Mouse (Mus musculus): Measurements from ENCODE around the gene Dpp10.

The Dpp10 gene

GRCm38 (mm10) chr1:124044925-124045640, at the start of gene Dpp10:
Gene Dpp10 (minus strand): TSS chr1:124045559.
- in situ Hi-C loops (cut with MboI, MseI): no loop called here

DNA sequence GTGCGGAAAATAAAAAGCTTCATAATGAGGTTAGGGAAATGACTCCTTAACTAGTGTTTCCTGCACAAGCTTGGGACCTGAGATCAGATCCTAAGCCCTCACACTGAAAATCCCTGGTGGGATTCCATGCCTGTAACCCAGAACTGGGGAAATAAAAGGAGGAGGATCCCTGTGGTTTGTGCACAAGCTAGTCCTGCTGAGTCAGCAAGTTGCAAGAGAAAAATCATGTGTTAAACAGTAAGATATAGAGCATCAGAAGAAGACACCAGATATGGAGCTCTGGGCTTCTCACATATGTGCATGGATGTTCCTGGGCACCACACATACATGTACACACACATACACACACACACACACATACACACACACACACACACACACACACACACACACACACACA, 3.2 kb upstream of the Dpp10 start:
- in situ Hi-C loops (cut with MboI, MseI): no loop called here

DNA sequence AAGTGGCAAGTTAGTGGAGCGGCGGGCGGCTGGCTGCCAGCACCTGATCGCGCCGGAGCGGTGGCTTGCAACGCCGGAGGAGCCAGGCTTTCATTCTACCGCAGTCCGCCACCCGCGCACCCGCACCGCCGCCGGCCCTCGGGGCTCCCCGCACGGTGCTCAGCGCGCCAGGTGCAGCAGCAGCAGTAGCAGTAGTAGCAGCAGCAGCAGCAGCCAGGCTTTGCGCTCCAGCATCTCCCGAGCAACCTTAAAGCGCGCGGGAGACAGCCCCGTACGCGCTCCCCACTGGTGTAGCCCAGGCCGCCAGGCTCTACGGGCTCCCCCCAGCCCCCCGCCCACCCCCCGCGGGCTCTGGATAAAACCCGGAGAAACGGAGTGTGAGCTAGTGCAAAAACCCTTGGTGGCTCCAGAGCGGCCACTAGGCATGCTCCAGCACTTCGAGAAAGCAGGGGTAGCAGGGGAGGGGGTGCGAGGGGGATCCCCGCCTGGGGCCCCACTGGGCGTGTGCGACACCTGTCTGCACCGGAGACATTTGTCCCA, 472 bp upstream of the Dpp10 start:
- in situ Hi-C loops (cut with MboI, MseI): no loop called here

- in situ Hi-C loops (cut with MboI, MseI): no loop called here
These were observed 1.2 kb downstream of the Dpp10 start for GRCm38 (mm10) chr1:124044161-124044560.

DNA sequence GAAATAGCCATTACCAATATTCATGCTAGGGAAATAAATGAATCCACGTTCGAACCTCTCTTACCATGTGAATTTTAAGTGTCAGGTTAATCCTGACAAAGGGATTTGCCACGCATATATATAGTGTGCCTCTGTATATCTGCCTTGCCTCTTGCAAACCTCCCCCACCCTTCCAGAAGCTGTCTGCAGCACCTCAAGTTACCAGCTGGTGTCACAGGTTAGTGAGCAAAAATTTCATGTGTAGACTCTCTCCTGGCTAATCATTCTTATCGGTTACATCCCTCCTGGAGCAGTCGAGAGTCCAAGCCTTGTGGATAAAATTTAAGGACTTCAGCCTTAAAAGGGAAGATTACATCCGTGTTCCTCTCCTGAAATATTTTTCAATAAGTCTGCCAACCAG, 1.9 kb downstream of the Dpp10 start:
- in situ Hi-C loops (cut with MboI, MseI): no loop called here

- in situ Hi-C loops (cut with MboI, MseI): no loop called here
These were observed 3.8 kb downstream of the Dpp10 start for GRCm38 (mm10) chr1:124041559-124041958.

DNA sequence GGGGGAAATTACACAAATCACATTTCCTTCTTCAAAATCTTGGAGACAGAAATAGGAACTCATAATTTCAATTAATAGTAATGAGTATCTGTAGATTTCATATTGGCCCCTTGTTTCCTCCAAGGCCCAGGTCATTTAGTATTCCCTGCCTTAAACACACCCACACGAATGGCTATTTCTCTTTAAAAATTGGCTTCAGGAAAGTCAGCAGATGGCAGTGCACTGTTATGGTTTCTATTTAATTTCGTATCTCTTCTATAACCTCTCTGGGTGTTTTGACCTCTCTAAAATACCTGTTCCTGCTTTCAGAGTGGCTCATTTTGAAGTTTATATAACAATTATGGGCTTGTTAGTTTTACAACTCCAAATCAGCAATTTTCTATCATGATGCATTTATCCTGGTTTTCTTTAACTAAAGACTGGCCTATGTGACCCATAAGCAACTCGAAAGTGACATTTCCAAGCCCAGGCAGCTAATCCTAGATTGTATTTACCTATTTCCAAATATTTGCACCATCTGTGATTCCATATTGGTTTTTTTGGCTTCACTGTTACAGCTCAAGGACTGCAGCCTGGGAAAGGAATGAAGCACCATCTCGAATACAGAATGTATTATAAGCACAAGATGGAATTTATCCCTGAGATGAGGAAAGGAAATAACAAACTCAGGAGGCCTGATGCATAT, 9.9 kb downstream of the Dpp10 start:
- in situ Hi-C loops (cut with MboI, MseI): no loop called here

GRCm38 (mm10) chr1:124032677-124033076, 12.7 kb downstream of the Dpp10 start:
- in situ Hi-C loops (cut with MboI, MseI): no loop called here

GRCm38 (mm10) chr1:124031968-124032367, 13.4 kb downstream of the Dpp10 start:
- in situ Hi-C loops (cut with MboI, MseI): no loop called here

GRCm38 (mm10) chr1:124002797-124003196, 42.6 kb downstream of the Dpp10 start:
- in situ Hi-C loops (cut with MboI, MseI): no loop called here

DNA sequence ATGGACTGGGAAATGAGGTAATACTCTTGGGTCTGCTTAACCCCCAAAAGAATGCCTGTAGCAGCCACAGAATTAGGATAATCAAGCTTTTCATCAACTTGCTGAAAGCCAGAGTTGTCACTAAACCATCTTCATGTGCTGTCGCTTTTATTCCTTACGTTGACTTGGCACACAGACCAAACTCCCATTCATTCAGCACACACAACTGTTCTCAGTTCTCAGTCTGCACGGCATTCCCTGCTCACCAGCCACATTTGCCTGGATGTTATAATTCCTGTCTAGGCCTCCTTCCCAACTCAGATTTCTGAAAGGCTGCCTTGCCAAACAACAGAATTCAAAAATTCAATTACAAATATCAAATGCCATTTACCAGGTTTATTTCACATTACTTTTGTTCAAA, 49.6 kb downstream of the Dpp10 start:
- in situ Hi-C loops (cut with MboI, MseI): no loop called here

DNA sequence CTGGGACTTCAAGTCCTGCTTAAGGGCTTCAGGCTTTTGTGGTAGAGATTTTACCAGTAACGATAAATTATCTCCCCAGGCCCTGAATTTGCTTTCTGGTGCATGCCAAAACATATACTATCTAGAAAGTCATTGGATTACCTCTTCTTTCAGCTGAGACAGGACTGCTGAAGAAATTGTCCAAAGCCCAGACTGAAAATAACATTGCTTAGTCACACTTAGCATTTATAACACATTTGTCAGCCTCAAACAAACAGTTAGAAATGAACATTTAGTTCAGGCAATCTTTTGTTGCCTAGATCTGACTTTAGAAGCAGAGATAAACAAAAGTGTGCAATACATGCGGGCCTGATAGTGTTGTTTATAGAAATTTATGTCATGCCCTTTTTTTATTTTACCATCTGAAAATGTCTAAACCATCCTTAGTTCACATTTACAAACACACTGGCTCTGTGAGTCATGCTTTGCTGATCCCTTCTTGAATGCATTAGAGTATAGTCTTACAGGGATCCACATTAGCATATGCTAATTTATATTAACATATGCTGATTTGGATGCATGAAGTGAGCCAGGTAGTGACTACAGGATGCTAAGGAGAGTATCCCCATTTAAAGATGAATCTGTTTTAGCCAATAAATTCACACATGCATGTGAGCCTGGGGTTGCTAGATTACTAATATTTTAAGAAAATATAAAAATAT, 59.9 kb downstream of the Dpp10 start:
- in situ Hi-C loops (cut with MboI, MseI): loop anchor here in 1 of 2 experiments (5.0 kb wide), 1 partner anchor 72 kb away; no protein-coding TSS in a partner anchor

- in situ Hi-C loops (cut with MboI, MseI): no loop called here
These were observed 66.8 kb downstream of the Dpp10 start for GRCm38 (mm10) chr1:123978597-123978996.

DNA sequence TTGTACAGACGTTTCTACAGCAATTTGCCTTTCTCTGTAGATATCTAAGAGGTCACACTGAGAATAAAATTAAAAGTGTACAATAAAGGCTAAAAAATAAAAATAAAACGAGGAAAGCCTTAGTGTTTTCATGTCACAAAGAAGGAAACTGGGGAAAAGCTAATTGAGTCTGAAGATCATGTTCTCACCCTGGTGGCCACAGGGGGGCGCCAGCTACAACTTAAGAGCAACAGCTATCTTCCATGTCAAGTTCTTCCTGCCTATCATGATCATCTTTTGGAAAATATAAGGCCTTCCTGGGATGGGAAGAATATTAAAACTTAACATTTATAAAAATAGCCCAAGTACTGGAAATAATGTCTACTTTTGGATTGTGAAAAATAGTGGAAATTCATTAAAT, 70.7 kb downstream of the Dpp10 start:
- in situ Hi-C loops (cut with MboI, MseI): no loop called here

- in situ Hi-C loops (cut with MboI, MseI): no loop called here
These were observed 99.2 kb downstream of the Dpp10 start for GRCm38 (mm10) chr1:123946149-123946548.

- in situ Hi-C loops (cut with MboI, MseI): no loop called here
These were observed 104.5 kb downstream of the Dpp10 start for GRCm38 (mm10) chr1:123940826-123941225.

DNA sequence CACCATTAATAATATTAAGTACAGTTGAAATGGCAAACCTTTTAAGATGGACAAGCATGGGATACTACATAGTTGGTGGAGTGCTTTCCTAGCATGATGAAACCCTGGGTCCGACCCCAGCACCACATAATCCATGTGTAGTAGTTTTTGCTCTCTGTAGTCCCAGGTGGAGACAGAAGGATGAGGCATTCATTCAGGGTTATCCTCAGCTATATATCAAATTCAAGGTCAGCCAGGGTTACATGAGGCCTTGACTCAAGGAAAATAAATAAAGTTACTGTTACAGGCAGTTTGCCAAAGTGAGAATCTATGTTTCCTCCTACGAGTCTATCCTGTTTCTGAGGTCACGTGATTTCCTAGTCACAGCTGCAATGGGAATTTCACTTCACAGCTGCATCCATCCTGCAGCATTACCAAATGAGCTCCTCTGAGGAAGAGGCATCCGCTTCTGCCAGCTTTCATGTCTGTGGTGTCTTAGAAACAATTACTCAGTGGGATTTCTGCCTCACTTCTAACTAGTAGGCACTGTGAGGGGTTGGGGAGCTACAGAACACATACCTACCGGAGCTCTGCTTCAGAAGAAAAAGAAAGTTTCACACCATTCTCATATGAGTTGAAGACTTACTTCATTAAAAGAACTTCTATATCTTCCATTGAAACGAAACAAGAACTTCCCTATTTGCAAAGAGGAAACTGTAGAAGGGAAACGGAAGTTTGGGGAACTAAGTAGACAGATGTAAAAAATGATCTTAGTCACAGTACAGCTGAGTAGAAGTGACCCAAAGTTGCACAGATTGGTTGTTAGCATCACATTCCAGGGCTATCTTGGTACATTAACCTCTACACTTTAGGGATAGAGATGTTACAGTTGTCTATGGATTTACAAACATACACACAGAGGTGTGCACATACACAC, 111.3 kb downstream of the Dpp10 start:
- in situ Hi-C loops (cut with MboI, MseI): no loop called here

- in situ Hi-C loops (cut with MboI, MseI): no loop called here
These were observed 117.4 kb downstream of the Dpp10 start for GRCm38 (mm10) chr1:123928003-123928370.

DNA sequence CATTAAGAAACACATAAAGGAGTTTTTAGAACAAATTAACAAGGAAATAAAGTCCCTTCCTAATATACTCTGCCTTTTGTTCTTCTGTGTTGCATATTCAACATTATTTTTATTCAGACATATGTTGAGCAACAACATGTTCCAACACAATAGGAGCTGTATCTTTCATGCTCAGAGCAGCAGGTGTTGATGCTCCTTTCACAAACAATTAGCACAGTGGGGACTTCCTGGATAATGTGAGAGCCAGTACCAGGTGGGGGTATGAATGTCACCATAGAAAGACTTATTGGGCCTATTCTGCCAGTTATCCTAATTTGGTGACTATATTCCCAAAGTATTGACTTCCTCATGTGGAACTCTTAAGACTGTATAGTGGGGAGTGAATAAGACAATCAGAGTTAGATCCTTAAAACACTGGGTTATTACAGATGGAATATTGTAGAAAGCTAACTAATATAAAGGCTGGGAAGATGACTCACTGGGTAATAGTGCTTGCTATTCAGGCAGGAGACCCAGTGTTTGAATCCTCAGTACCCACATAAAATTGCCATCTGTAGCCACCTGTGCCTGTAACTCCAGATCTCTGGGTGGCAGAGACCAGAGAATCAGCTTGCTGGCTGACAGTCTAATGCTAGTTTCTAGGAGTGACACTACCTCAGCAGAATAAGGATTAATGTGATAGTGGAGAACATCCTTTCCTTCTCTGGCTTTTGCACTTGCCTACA, 117.9 kb downstream of the Dpp10 start:
- in situ Hi-C loops (cut with MboI, MseI): no loop called here

DNA sequence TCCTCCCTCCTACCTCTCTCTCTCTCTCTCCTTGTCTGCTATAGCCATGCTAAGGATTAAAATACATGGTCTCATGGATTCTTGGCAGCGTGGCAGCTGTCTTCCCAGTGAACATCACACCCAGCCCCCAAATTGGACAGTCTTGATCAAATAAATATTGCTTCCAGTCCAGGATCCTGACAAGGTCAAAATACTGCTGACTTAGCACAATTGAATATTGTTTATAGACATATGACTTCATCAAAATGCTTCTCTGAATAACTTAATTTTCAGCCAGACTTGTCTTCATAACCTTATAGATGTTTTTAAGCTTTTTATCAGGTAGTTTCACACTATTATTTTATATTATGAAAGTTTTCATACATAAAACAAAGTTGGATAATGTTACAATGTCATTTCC, 120.5 kb downstream of the Dpp10 start:
- in situ Hi-C loops (cut with MboI, MseI): no loop called here

DNA sequence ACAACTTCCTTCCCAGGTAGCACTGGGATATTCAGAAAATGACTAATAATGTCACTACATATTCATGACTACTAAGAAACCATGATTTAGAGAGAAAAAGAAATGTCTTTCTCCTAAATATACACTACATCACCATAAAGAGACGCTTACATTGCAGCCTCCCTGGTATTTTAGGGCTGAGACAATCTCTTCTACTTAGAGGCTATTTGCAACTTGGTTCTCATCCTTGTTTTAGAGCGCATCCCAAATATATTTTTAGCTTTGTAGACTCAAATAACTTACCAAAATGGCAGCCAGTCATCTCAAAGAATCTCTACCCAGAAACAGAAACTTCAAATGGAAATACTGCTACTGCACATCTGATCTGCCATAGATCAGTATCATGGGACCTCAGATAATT, 121.5 kb downstream of the Dpp10 start:
- in situ Hi-C loops (cut with MboI, MseI): no loop called here
